Mouse (Mus musculus) G1E (cell line): ENCODE results near the gene Zfp260.

ENCODE experiments used
- CTCF ChIP-seq: IDR thresholded peaks from 2 replicates; pipeline ENCODE4 v1.5.1; 2012; ENCODE audit warnings: low read depth, low read length, inconsistent platforms, mixed read lengths
- GATA1 ChIP-seq: IDR thresholded peaks from 2 replicates; pipeline ENCODE4 v1.6.1; 2012; ENCODE audit warnings: borderline replicate concordance, low read length, inconsistent platforms, mixed read lengths
- GATA2 ChIP-seq: IDR thresholded peaks from 2 replicates; pipeline ENCODE4 v1.6.1; 2012; ENCODE audit warnings: low read depth, low read length, inconsistent platforms, borderline replicate concordance

- TF ChIP-seq CTCF = no peak
- TF ChIP-seq GATA1 = no peak
- TF ChIP-seq GATA2 = no peak
These were observed 3.5 kb upstream of the Zfp260 start for GRCm38 (mm10) chr7:30090970-30091585.
